Mouse (Mus musculus): Measurements from ENCODE around the gene Gh.

GRCm38 (mm10) chr11:106338029-106338428 is 36.4 kb upstream of the Gh start:
- no peak for TF ChIP-seq CTCF (IDR thresholded peaks at IDR 0.05; ENCODE audit: low read depth, low read length)
- no peak for TF ChIP-seq POLR2A (IDR thresholded peaks at IDR 0.05; ENCODE audit: insufficient read depth, low read length)

Data from ES-Bruce4 (cell line).